21 mouse cellular contexts compared by ENCODE assay signal in the genomic region with DNA sequence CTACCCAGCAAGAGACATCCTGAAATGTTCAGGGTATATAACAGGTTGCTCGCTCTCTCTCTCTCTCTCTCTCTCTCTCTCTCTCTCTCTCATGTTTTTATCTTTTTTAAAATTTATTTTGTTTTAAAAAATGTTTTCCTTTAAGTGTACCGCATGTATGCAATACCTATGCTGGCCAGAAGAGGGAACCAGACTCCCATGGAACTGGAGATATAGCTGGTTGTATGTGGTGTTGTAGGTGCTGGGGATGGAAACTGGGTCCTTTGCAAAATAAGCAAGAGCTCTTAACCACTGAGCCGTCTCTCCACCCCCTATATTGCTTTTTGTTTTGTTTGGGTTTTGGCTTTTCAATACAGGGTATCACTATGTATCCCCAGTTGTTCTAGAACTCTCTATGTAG. TPM values are rescaled to one million over a fixed set of nuclear protein-coding genes. Genes with fewer than 3 reads are reported as not detected.
DNase-seq lines count a peak whose midpoint lies in the region; ATAC-seq and TF ChIP-seq lines count a peak whose summit lies in the region.
"Had no signal": no experiment of that assay in that cellular context is flagged by ENCODE, and none has a peak within 500 bp of the region (broad histone marks: within the 10 kb centered on the region; RNA-seq: fewer than 3 reads in every experiment).

No protein-coding gene starts in this region.

- H3K9ac ChIP-seq in liver, embryonic 14.5 days (replicated peaks): no peak overlapping the region
- H3K9ac ChIP-seq in liver, embryonic 12.5 days: no peak overlapping the region
- no peak overlapping the region for H3K9ac ChIP-seq in ES-E14 (ENCODE audit: insufficient read depth, low read depth, low read length, poor library complexity, severe bottlenecking)
- H3K9ac ChIP-seq: embryonic facial prominence, embryonic 15.5 days; forebrain, embryonic 12.5 days; hindbrain, embryonic 13.5 days; lung, embryonic 15.5 days had no signal

- in situ Hi-C loops in ES-E14 (cut with MboI; ENCODE audit: low sequenced_read_pairs in 2 of 2, unreplicated experiment in 2 of 2): no loop called here

- intact Hi-C loops in gastrocnemius, adult 2 months (cut with DNase I): no loop called here

- H3K27me3 ChIP-seq in liver, embryonic 14.5 days (ENCODE audit: control insufficient read depth, insufficient read depth, low read length): no peaks in the 10 kb centered on the region
- peaks cover 25% of the 10 kb centered on the region for H3K27me3 ChIP-seq in liver, embryonic 12.5 days (replicated peaks)
- H3K27me3 ChIP-seq: embryonic facial prominence, embryonic 15.5 days; forebrain, embryonic 12.5 days; hindbrain, embryonic 13.5 days; lung, embryonic 15.5 days had no signal

- 70% methylated on average over 3 of the region's 3 CpGs for WGBS in liver, embryonic 14.5 days (ENCODE audit: insufficient replicate concordance)
- whole genome bisulfite sequencing in liver, embryonic 12.5 days (ENCODE audit: insufficient replicate concordance): 79% methylated on average over 3 of the region's 3 CpGs

- no peaks in the 10 kb centered on the region; the same call in 1 of the 2 replicates for H3K9me3 ChIP-seq in liver, embryonic 14.5 days (ENCODE audit: control insufficient read depth, low read length)
- no peaks in the 10 kb centered on the region for H3K9me3 ChIP-seq in liver, embryonic 12.5 days (replicated peaks)
- no peaks in the 10 kb centered on the region for H3K9me3 ChIP-seq in ES-E14 (ENCODE audit: control insufficient read depth, insufficient read depth, low read depth, low read length)
- H3K9me3 ChIP-seq: embryonic facial prominence, embryonic 15.5 days; forebrain, embryonic 12.5 days; hindbrain, embryonic 13.5 days; lung, embryonic 15.5 days had no signal

- H3K36me3 ChIP-seq in liver, embryonic 14.5 days (replicated peaks; ENCODE audit: control insufficient read depth, insufficient read depth, low read depth): no peaks in the 10 kb centered on the region
- no peaks in the 10 kb centered on the region for H3K36me3 ChIP-seq in liver, embryonic 12.5 days
- no peaks in the 10 kb centered on the region for H3K36me3 ChIP-seq in ES-E14 (ENCODE audit: control insufficient read depth, insufficient read depth, low read length, poor library complexity, severe bottlenecking)
- H3K36me3 ChIP-seq: embryonic facial prominence, embryonic 15.5 days; forebrain, embryonic 12.5 days; hindbrain, embryonic 13.5 days; lung, embryonic 15.5 days had no signal

- no peak overlapping the region for H3K27ac ChIP-seq in gastrocnemius, adult 2 months
- H3K27ac ChIP-seq in liver, embryonic 14.5 days: no peak overlapping the region
- no peak overlapping the region for H3K27ac ChIP-seq in liver, embryonic 12.5 days
- H3K27ac ChIP-seq in ES-E14 (ENCODE audit: insufficient read depth, low read depth, low read length, poor library complexity, severe bottlenecking): no peak overlapping the region
- H3K27ac ChIP-seq: embryonic facial prominence, embryonic 15.5 days; forebrain, embryonic 12.5 days; hindbrain, embryonic 13.5 days; lung, embryonic 15.5 days had no signal

- no peak for TF ChIP-seq EP300 in liver, embryonic 14.5 days (IDR thresholded peaks at IDR 0.05; ENCODE audit: low read depth)

- TF ChIP-seq CTCF in gastrocnemius, adult 2 months (IDR thresholded peaks at IDR 0.05): peak; percentile 37
- peak; percentile 66 for TF ChIP-seq CTCF in liver, embryonic 14.5 days (IDR thresholded peaks at IDR 0.05; ENCODE audit: low read depth)

- H3K4me2 ChIP-seq in liver, embryonic 14.5 days (ENCODE audit: low read depth): no peak overlapping the region
- H3K4me2 ChIP-seq in liver, embryonic 12.5 days: no peak overlapping the region
- H3K4me2 ChIP-seq: embryonic facial prominence, embryonic 15.5 days; forebrain, embryonic 12.5 days; hindbrain, embryonic 13.5 days; lung, embryonic 15.5 days had no signal

- H3K4me3 ChIP-seq in gastrocnemius, adult 2 months: no peak overlapping the region
- no peak overlapping the region for H3K4me3 ChIP-seq in liver, embryonic 14.5 days (ENCODE audit: insufficient read depth in 1 of 2, low read depth in 2 of 2, low read length in 2 of 2)
- no peak overlapping the region for H3K4me3 ChIP-seq in liver, embryonic 12.5 days
- no peak overlapping the region for H3K4me3 ChIP-seq in ES-E14 (ENCODE audit: insufficient read depth in 1 of 2, low read depth in 1 of 2, low read length in 2 of 2, poor library complexity in 1 of 2, severe bottlenecking in 1 of 2)
- H3K4me3 ChIP-seq: embryonic facial prominence, embryonic 15.5 days; forebrain, embryonic 12.5 days; hindbrain, embryonic 13.5 days; lung, embryonic 15.5 days had no signal

- ATAC-seq in liver, embryonic 14.5 days (ENCODE audit: insufficient read depth): no peak
- ATAC-seq in liver, embryonic 12.5 days: no peak
- ATAC-seq in megakaryocyte progenitor cell, adult 5-6 weeks (replicated peaks; ENCODE audit: poor library complexity): 0 out of 2 replicates have a peak, but pooled peaks have one; percentile 34

- no peaks in the 10 kb centered on the region for H3K4me1 ChIP-seq in liver, embryonic 14.5 days (replicated peaks; ENCODE audit: control insufficient read depth in 2 of 2, insufficient read depth in 2 of 2, low read length in 1 of 2)
- H3K4me1 ChIP-seq in liver, embryonic 12.5 days: 0 out of 2 replicates have a peak, but pooled peaks cover 4% of the 10 kb centered on the region
- peaks cover 18 to 21% of the 10 kb centered on the region in 2 experiments for H3K4me1 ChIP-seq in ES-E14 (ENCODE audit: control insufficient read depth in 2 of 2, insufficient read depth in 2 of 2, low read length in 2 of 2, poor library complexity in 1 of 2)
- H3K4me1 ChIP-seq: embryonic facial prominence, embryonic 15.5 days; lung, embryonic 15.5 days had no signal

- DNase-seq in gastrocnemius, adult 2 months: no peak
- no peak for DNase-seq in gastrocnemius, postnatal 25 days
- no peak for DNase-seq in liver, embryonic 14.5 days (ENCODE audit: low read depth in 3 of 3, low spot score in 3 of 3)
- no peak for DNase-seq in ES-E14 (ENCODE audit: low read depth, low spot score)
- no peak for DNase-seq in embryo, embryonic 10 days (ENCODE audit: low spot score)
- no peak for DNase-seq in left cerebral cortex, adult 9 months (ENCODE audit: low spot score in 2 of 2)
- DNase-seq: heart, adult 11 months; kidney, adult 9 months; right cerebral cortex, adult 18-20 months; spleen, adult 18-20 months; thymus, postnatal 25 days had no signal

TF ChIP-seq in ES-E14, 5 proteins besides CTCF, POLR2A, EP300 and RAD21:
- TF ChIP-seq ZNF384 (IDR thresholded peaks at IDR 0.05; ENCODE audit: low read depth, low read length) (no peak), ZC3H11A (IDR thresholded peaks at IDR 0.05; ENCODE audit: borderline replicate concordance, low read depth, low read length) (peak; percentile 57; the same call in 1 of the 2 replicates), HCFC1 (IDR thresholded peaks at IDR 0.05; ENCODE audit: borderline replicate concordance, insufficient read depth, low read length) (no peak), MAFK (IDR thresholded peaks at IDR 0.05; ENCODE audit: insufficient read depth, low read depth, low read length) (no peak), CHD2 (IDR thresholded peaks at IDR 0.05; ENCODE audit: low read depth, low read length) (no peak)

RNA-seq across cellular contexts. Expression of a gene that starts 0.6 kb away (rescaled TPM):
- not detected for total RNA-seq in gastrocnemius, adult 2 months (2021)
- not detected for total RNA-seq in gastrocnemius, postnatal 25 days (2021)
- 0.02 and 0.11 TPM in 2 replicates for polyA plus RNA-seq in liver, embryonic 14.5 days (2012; rRNA removed)
- polyA plus RNA-seq in liver, embryonic 14.5 days (2014; fragmentation: Nextera tagmentation; extraction: Ambion mirVana): not detected in 2 replicates
- not detected in 2 replicates for polyA plus RNA-seq in liver, embryonic 12.5 days (2016; fragmentation: Nextera tagmentation; extraction: Ambion mirVana)
- 1.0 and 1.2 TPM in 2 replicates for total RNA-seq in ES-E14 (2012; rRNA removed)
- not detected in 2 replicates for total RNA-seq in megakaryocyte progenitor cell, adult 5-6 weeks (2015)
- not detected in 2 replicates for total RNA-seq in megakaryocyte progenitor cell, adult 5-6 weeks (2017)
- total RNA-seq: common myeloid progenitor, adult 5-6 weeks had no signal
- polyA plus RNA-seq: C2C12; embryonic facial prominence, embryonic 15.5 days; heart, embryonic 16.5 days; lung, embryonic 15.5 days; stomach, embryonic 16.5 days had no signal

RNA-seq across cellular contexts. Expression of a gene that starts 7.0 kb away (rescaled TPM):
- not detected for total RNA-seq in gastrocnemius, adult 2 months (2021)
- under 1 TPM in 1 of 2 experiments, not detected in 1; 0.75 TPM for total RNA-seq in gastrocnemius, postnatal 25 days (2021)
- 19.1 and 21.6 TPM in 2 replicates for polyA plus RNA-seq in liver, embryonic 14.5 days (2012; rRNA removed)
- 42.1 and 45.1 TPM in 2 replicates for polyA plus RNA-seq in liver, embryonic 14.5 days (2014; fragmentation: Nextera tagmentation; extraction: Ambion mirVana)
- 48.3 and 51.2 TPM in 2 replicates for polyA plus RNA-seq in liver, embryonic 12.5 days (2016; fragmentation: Nextera tagmentation; extraction: Ambion mirVana)
- total RNA-seq in ES-E14 (2012; rRNA removed): 58.2 and 80.0 TPM in 2 replicates
- total RNA-seq in megakaryocyte progenitor cell, adult 5-6 weeks (2015): 32.9 and 42.6 TPM in 2 replicates
- total RNA-seq in megakaryocyte progenitor cell, adult 5-6 weeks (2017): 16.5 and 24.9 TPM in 2 replicates

RNA-seq across cellular contexts. Expression of a gene that starts 23.1 kb away (rescaled TPM):
- under 1 TPM; 0.41 to 0.45 TPM for total RNA-seq in gastrocnemius, adult 2 months (2021)
- total RNA-seq in gastrocnemius, postnatal 25 days (2021): under 1 TPM; 0.54 to 1.00 TPM
- 0.12 and 0.61 TPM in 2 replicates for polyA plus RNA-seq in liver, embryonic 14.5 days (2012; rRNA removed)
- polyA plus RNA-seq in liver, embryonic 14.5 days (2014; fragmentation: Nextera tagmentation; extraction: Ambion mirVana): 0.09 TPM in 1 of 2 replicates, not detected in the other
- polyA plus RNA-seq in liver, embryonic 12.5 days (2016; fragmentation: Nextera tagmentation; extraction: Ambion mirVana): 0.81 and 1.4 TPM in 2 replicates
- 5.9 and 8.2 TPM in 2 replicates for total RNA-seq in ES-E14 (2012; rRNA removed)
- total RNA-seq in megakaryocyte progenitor cell, adult 5-6 weeks (2015): 0.07 TPM in 1 of 2 replicates, not detected in the other
- 0.08 TPM in 1 of 2 replicates, not detected in the other for total RNA-seq in megakaryocyte progenitor cell, adult 5-6 weeks (2017)

RNA-seq across cellular contexts. Expression of a gene that starts 27.4 kb away (rescaled TPM):
- not detected for total RNA-seq in gastrocnemius, adult 2 months (2021)
- total RNA-seq in gastrocnemius, postnatal 25 days (2021): not detected
- polyA plus RNA-seq in liver, embryonic 14.5 days (2012; rRNA removed): 0.54 and 0.66 TPM in 2 replicates
- polyA plus RNA-seq in liver, embryonic 14.5 days (2014; fragmentation: Nextera tagmentation; extraction: Ambion mirVana): 0.14 and 0.58 TPM in 2 replicates
- 0.30 TPM in 2 replicates for polyA plus RNA-seq in liver, embryonic 12.5 days (2016; fragmentation: Nextera tagmentation; extraction: Ambion mirVana)
- 1.7 and 2.3 TPM in 2 replicates for total RNA-seq in ES-E14 (2012; rRNA removed)
- total RNA-seq in megakaryocyte progenitor cell, adult 5-6 weeks (2015): 2.1 and 2.4 TPM in 2 replicates
- total RNA-seq in megakaryocyte progenitor cell, adult 5-6 weeks (2017): 0.34 and 0.92 TPM in 2 replicates
- polyA plus RNA-seq: hindbrain, embryonic 13.5 days had no signal

RNA-seq across cellular contexts. Expression of a gene that starts 39.0 kb away (rescaled TPM):
- total RNA-seq in gastrocnemius, adult 2 months (2021): not detected
- total RNA-seq in gastrocnemius, postnatal 25 days (2021): not detected
- polyA plus RNA-seq in liver, embryonic 14.5 days (2012; rRNA removed): 0.15 and 0.19 TPM in 2 replicates
- polyA plus RNA-seq in liver, embryonic 14.5 days (2014; fragmentation: Nextera tagmentation; extraction: Ambion mirVana): 0.05 and 0.09 TPM in 2 replicates
- 0.31 and 0.37 TPM in 2 replicates for polyA plus RNA-seq in liver, embryonic 12.5 days (2016; fragmentation: Nextera tagmentation; extraction: Ambion mirVana)
- 4.1 and 4.3 TPM in 2 replicates for total RNA-seq in ES-E14 (2012; rRNA removed)
- total RNA-seq in megakaryocyte progenitor cell, adult 5-6 weeks (2015): 0.10 and 0.12 TPM in 2 replicates
- 0.27 and 3.2 TPM in 2 replicates for total RNA-seq in megakaryocyte progenitor cell, adult 5-6 weeks (2017)
- polyA plus RNA-seq: stomach, embryonic 16.5 days had no signal

Comparison
In these comparisons a context has a peak if more than half of its experiments do, and no peak if none do; other contexts are left out.
1. RNA of a gene that starts 7.0 kb away (total RNA-seq): 58.2 to 80.0 TPM in ES-E14 and 16.5 to 42.6 TPM in megakaryocyte progenitor cell, adult 5-6 weeks; 0.75 TPM in gastrocnemius, postnatal 25 days and not detected in gastrocnemius, adult 2 months; every median in the first group is over 4 times any median in the second.